Mouse (Mus musculus) adipose tissue, adult 10 weeks (tissue): ENCODE measurements around the gene Sufu. TPM values are rescaled to one million over a fixed set of nuclear protein-coding genes. Genes with fewer than 3 reads are reported as not detected.

Experiments used
- polyA plus RNA-seq: library from polyadenylated mRNA; stranded (reverse); fragments of 350-450 nt; fragmentation: Illumina TruSeq; extraction: RNeasy Lipid Tissue Mini Kit (QIAGEN cat#74804); gene quantifications from one replicate; pipeline ENCODE4 v1.2.3, GENCODE M21; 2014; ENCODE audit warnings: low read depth, low replicate concordance

Sufu gene
- polyA plus RNA-seq = 23.2 TPM

GRCm38 (mm10) chr19:46396686-46397435 is at the start of gene Sufu:
Gene Sufu, plus strand, starts transcription at chr19:46396896.

GRCm38 (mm10) chr19:46350168-46350932 is 46.3 kb upstream of the Sufu start, which contains the start of gene 2310034G01Rik:
Gene 2310034G01Rik, minus strand, starts transcription at chr19:46350302.

GRCm38 (mm10) chr19:46395109-46396009 is 1.3 kb upstream of the Sufu start, which contains the start of gene Actr1a:
Gene Actr1a, minus strand, starts transcription at chr19:46395748.

GRCm38 (mm10) chr19:46501401-46502068 is 104.8 kb downstream of the Sufu start, which contains the start of gene Trim8:
Gene Trim8, plus strand, starts transcription at chr19:46501702.

Other genes with a start within 250 kb of the Sufu start
- gene Pitx3, start 248.6 kb upstream of the Sufu start, polyA plus RNA-seq = not detected
- gene Gbf1, start 244.4 kb upstream of the Sufu start, polyA plus RNA-seq = 53.3 TPM
- gene Nfkb2, start 92.6 kb upstream of the Sufu start, polyA plus RNA-seq = 15.3 TPM
- gene Psd, start 69.7 kb upstream of the Sufu start, polyA plus RNA-seq = 7.6 TPM
- 9.2 TPM for gene Fbxl15, start 68.7 kb upstream of the Sufu start, polyA plus RNA-seq
- 92.5 TPM for gene Cuedc2, start 58.2 kb upstream of the Sufu start, polyA plus RNA-seq
- 12.8 TPM for gene Mfsd13a, start 55.8 kb upstream of the Sufu start, polyA plus RNA-seq
- gene 2310034G01Rik, start 46.6 kb upstream of the Sufu start, polyA plus RNA-seq = 4.2 TPM
- 97.5 TPM for gene Actr1a, start 1.1 kb upstream of the Sufu start, polyA plus RNA-seq
- gene Trim8, start 104.8 kb downstream of the Sufu start, polyA plus RNA-seq = 23.8 TPM
- 72.7 TPM for gene Arl3, start 176.3 kb downstream of the Sufu start, polyA plus RNA-seq
- 18.9 TPM for gene Sfxn2, start 176.5 kb downstream of the Sufu start, polyA plus RNA-seq
- 123 TPM for gene Wbp1l, start 202.2 kb downstream of the Sufu start, polyA plus RNA-seq